Mouse (Mus musculus) lung, postnatal 0 days (tissue): ENCODE measurements at regions not wholly inside any gene's neighbourhood (a gene's known extent, or its start where the extent isn't known, plus 50 kb on each side); places are given as distances from the start of the nearest gene placed in this dataset.

ENCODE experiments used
- CTCF ChIP-seq: IDR thresholded peaks from 2 replicates; pipeline ENCODE4 v1.5.1; 2016; ENCODE audit warnings: antibody characterized with exemption, mild to moderate bottlenecking
- EP300 ChIP-seq: IDR thresholded peaks from 2 replicates; pipeline ENCODE4 v1.6.1; 2016; ENCODE audit warnings: antibody characterized with exemption, mild to moderate bottlenecking, control low read depth

DNA sequence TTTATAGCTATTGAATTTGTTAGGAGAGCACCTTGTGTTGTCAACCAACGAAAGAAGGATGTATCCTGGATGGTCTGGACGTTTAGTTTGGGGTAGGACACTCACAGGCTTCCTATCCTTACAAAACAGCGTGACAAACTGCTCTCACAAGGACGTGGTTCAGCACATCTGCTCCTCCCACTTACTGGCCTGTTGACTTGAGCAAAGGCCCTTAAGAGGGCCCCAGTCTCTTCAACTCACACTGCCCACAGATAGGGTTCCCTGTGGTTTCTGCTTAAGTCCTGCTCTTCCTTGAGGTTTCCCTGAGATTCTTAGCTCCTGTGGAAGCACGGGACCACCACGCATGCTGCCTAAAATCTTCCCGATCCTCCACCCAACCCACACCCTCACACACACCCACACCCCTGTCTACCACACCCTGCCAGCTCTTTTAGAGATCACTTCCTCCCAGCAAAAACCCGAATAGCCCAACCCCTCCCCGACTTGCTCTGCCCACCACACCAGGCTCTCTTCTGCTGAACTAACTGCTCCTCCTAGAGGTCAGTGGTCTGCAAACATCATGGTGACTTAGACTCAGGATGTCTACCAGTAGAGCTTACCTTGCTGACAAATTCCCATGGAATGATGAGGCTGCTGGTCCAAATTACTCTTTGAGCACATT is 95.7 kb upstream of the Hnrnpa3 start:
- TF ChIP-seq CTCF: peak; percentile 60
- no peak for TF ChIP-seq EP300
